Mouse (Mus musculus): ENCODE measurements around the gene Gja10. TPM values are rescaled to one million over a fixed set of nuclear protein-coding genes. Genes with fewer than 3 reads are reported as not detected.

The Gja10 gene
- polyA plus RNA-seq, 1 experiment from 2014 or later, result not detected

DNA sequence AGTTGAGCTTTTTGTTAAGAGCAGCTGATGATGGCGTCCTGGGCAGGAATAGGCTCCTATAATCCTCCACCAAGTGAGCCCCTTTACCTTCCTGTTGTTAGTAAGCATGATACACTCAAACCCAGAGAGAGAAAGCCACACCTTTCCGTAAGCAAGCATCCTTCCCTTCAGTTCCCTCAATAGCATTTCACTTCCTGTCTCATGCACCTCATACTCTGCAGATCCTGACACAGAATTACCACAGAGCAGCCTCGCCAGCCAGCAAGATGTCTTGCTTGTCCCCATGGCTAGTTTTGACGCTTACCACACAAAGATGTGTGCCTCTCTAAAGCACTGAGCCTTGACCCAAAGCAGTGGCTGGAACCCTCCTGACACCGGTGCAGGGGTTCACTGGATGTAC lies 15.0 kb downstream of the Gja10 start:
- Histone ChIP-seq H3K9me3 (ENCODE audit: control insufficient read depth, low read length) (no peaks in the 10 kb centered on the region), H3K9ac (ENCODE audit: low read length) (no peak overlapping the region), H3K27me3 (ENCODE audit: control insufficient read depth, insufficient read depth, low read length) (no peaks in the 10 kb centered on the region; the same call in 1 of the 2 replicates), H3K4me3 (ENCODE audit: low read depth, low read length) (no peak overlapping the region), H3K27ac (replicated peaks) (no peak overlapping the region), H3K4me1 (replicated peaks; ENCODE audit: control insufficient read depth, insufficient read depth) (no peaks in the 10 kb centered on the region), H3K4me2 (replicated peaks; ENCODE audit: low read depth) (no peak overlapping the region), H3K36me3 (ENCODE audit: control insufficient read depth, insufficient read depth, low read length) (no peaks in the 10 kb centered on the region)
- WGBS, result 84% methylated on average over 5 of the region's 5 CpGs
- DNase-seq (ENCODE audit: low spot score) (no peak), ATAC-seq (ENCODE audit: low FRiP score, low TSS enrichment) (no peak)
- TF ChIP-seq EP300 (optimal IDR thresholded peaks at IDR 0.05), result no peak
- no peak for TF ChIP-seq CTCF (IDR thresholded peaks at IDR 0.05; ENCODE audit: low read depth)

DNA sequence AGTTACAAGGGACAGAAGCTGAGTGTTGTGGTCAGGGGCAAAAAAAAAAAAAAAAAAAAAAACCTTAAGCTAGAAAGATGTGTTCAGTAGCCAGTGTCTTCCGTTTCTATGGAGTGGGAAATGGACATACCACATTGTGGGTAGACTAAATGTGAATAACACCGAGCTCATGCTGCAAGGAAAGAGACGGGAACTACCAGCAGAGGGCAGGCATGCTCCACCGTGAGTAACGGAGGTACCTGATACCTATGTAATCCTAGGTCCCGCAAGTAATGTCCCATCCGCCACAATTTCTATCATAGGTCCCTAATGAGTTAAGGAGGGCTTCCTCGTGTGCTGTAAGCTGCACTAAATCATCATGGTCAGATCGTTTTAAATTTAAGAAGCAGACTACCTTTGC lies 16.0 kb downstream of the Gja10 start:
- Histone ChIP-seq H3K9me3 (ENCODE audit: control insufficient read depth, low read length) (no peaks in the 10 kb centered on the region), H3K36me3 (ENCODE audit: control insufficient read depth, insufficient read depth, low read length) (no peaks in the 10 kb centered on the region), H3K4me3 (ENCODE audit: low read depth, low read length) (no peak overlapping the region), H3K9ac (ENCODE audit: low read length) (no peak overlapping the region), H3K4me2 (replicated peaks; ENCODE audit: low read depth) (no peak overlapping the region), H3K27me3 (ENCODE audit: control insufficient read depth, insufficient read depth, low read length) (no peaks in the 10 kb centered on the region; the same call in 1 of the 2 replicates), H3K4me1 (replicated peaks; ENCODE audit: control insufficient read depth, insufficient read depth) (no peaks in the 10 kb centered on the region), H3K27ac (replicated peaks) (no peak overlapping the region)
- no peak for TF ChIP-seq EP300 (optimal IDR thresholded peaks at IDR 0.05)
- TF ChIP-seq CTCF (IDR thresholded peaks at IDR 0.05; ENCODE audit: low read depth), result peak; percentile 84
- ATAC-seq (ENCODE audit: low FRiP score, low TSS enrichment) (no peak), DNase-seq (ENCODE audit: low spot score) (peak; percentile 74)
- WGBS, result 12% methylated on average over 9 of the region's 9 CpGs

DNA sequence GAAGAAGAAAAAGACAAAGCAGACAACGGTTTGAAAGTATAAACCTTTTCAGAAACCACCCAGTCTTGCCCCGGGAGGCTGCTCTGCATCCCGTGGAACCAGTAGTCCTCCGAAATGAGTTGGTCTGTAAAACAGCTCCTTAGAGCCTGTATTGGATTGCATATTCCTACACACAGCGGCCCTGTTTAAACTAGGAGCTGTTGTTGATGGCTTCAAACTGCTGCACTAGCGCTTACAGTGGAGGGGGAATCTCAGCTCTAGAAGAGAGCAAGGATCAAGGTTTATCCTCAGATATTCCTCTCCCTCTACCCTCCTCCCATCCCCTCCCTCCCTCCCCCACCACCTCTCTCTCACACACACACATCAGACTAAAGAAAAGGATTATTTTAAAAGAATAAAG lies 18.4 kb downstream of the Gja10 start:
- DNase-seq (ENCODE audit: low spot score), result no peak
- no peaks in the 10 kb centered on the region; the same call in 1 of the 2 replicates for H3K27me3 ChIP-seq (ENCODE audit: control insufficient read depth, insufficient read depth, low read length)
- no peak overlapping the region for H3K9ac ChIP-seq (ENCODE audit: low read length)
- H3K4me2 ChIP-seq (replicated peaks; ENCODE audit: low read depth), result no peak overlapping the region
- no peak overlapping the region for H3K4me3 ChIP-seq (ENCODE audit: low read depth, low read length)
- 54% methylated on average over 6 of the region's 6 CpGs for WGBS
- H3K9me3 ChIP-seq (ENCODE audit: control insufficient read depth, low read length), result no peaks in the 10 kb centered on the region
- TF ChIP-seq CTCF (IDR thresholded peaks at IDR 0.05; ENCODE audit: low read depth) (no peak), EP300 (optimal IDR thresholded peaks at IDR 0.05) (no peak)
- H3K27ac ChIP-seq (replicated peaks), result no peak overlapping the region
- no peak for ATAC-seq (ENCODE audit: low FRiP score, low TSS enrichment)
- peaks cover 2% of the 10 kb centered on the region; the same call in 1 of the 2 replicates for H3K36me3 ChIP-seq (ENCODE audit: control insufficient read depth, insufficient read depth, low read length)
- H3K4me1 ChIP-seq (replicated peaks; ENCODE audit: control insufficient read depth, insufficient read depth), result no peaks in the 10 kb centered on the region

DNA sequence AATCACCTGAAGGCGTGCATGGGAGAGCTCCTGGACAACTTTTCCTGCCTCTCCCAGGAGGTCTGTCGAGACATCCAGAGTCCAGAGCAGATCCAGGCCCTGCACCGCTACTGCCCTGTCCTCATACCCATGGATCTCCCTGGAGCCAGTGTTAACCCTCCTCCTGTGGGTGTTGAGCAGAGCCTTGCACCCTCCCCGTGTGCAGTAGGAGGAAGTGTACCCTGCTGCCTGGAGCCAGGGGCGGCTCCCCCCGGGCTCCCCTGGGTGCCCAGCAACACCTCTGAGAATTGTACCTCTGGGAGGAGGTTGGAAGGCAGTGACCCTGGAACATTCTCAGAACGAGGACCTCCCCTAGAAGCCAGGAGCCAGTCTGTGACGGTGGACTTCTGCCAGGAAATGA lies 22.7 kb downstream of the Gja10 start:
- Histone ChIP-seq H3K9me3 (ENCODE audit: control insufficient read depth, low read length) (no peaks in the 10 kb centered on the region), H3K9ac (ENCODE audit: low read length) (no peak overlapping the region), H3K27me3 (ENCODE audit: control insufficient read depth, insufficient read depth, low read length) (no peaks in the 10 kb centered on the region), H3K4me3 (ENCODE audit: low read depth, low read length) (no peak overlapping the region), H3K4me2 (replicated peaks; ENCODE audit: low read depth) (no peak overlapping the region), H3K4me1 (replicated peaks; ENCODE audit: control insufficient read depth, insufficient read depth) (no peaks in the 10 kb centered on the region), H3K36me3 (ENCODE audit: control insufficient read depth, insufficient read depth, low read length) (peaks cover 2% of the 10 kb centered on the region; the same call in 1 of the 2 replicates), H3K27ac (replicated peaks) (no peak overlapping the region)
- 79% methylated on average over 8 of the region's 8 CpGs for WGBS
- no peak for TF ChIP-seq EP300 (optimal IDR thresholded peaks at IDR 0.05)
- no peak for TF ChIP-seq CTCF (IDR thresholded peaks at IDR 0.05; ENCODE audit: low read depth)
- DNase-seq (ENCODE audit: low spot score) (no peak), ATAC-seq (ENCODE audit: low FRiP score, low TSS enrichment) (no peak)

DNA sequence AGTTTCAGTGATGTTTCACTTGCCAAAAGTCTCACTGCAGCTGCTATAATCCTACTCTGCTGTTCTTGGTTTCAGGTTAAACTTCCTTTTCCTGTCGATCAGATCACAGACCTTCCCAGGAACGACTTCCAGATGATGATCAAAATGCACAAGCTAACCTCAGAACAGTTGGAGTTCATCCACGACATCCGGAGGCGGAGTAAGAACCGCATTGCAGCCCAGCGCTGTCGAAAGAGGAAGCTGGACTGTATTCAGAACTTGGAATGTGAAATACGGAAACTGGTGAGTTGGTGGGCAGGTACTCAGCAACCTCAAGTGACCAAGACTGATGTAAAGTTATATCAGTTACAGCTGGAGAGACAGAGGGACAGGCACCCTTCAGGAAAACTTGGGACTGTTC lies 27.4 kb downstream of the Gja10 start:
- ATAC-seq (ENCODE audit: low FRiP score, low TSS enrichment) (no peak), DNase-seq (ENCODE audit: low spot score) (no peak)
- 53% methylated on average over 9 of the region's 9 CpGs for WGBS

DNA sequence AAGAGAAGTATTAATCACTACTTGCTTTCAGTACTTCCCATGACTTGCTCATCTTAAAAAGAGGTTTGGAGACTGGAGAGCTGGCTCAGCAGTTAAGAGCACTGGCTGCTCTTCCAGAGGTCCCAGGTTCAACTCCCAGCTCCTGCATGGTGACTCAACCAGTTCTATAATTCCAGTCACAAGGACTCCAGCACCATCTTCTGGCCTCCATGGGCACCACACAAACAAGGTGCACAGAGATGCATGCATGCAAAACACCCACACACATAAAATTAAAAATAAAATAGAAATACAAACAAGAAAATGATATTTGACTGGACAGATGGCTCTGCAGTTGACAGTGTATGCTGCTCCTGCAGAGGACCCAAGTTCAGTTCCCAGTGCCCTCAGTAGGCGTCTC lies 28.0 kb downstream of the Gja10 start:
- DNase-seq (ENCODE audit: low spot score) (no peak), ATAC-seq (ENCODE audit: low FRiP score, low TSS enrichment) (no peak)
- no peak overlapping the region for H3K27ac ChIP-seq (replicated peaks)
- no peaks in the 10 kb centered on the region for H3K27me3 ChIP-seq (ENCODE audit: control insufficient read depth, insufficient read depth, low read length)
- H3K4me1 ChIP-seq (replicated peaks; ENCODE audit: control insufficient read depth, insufficient read depth), result peaks cover 2% of the 10 kb centered on the region; the same call in 1 of the 2 replicates
- no peak overlapping the region for H3K9ac ChIP-seq (ENCODE audit: low read length)
- H3K4me2 ChIP-seq (replicated peaks; ENCODE audit: low read depth), result no peak overlapping the region
- H3K4me3 ChIP-seq (ENCODE audit: low read depth, low read length), result no peak overlapping the region
- no peak for TF ChIP-seq EP300 (optimal IDR thresholded peaks at IDR 0.05)
- TF ChIP-seq CTCF (IDR thresholded peaks at IDR 0.05; ENCODE audit: low read depth), result peak; percentile 52
- H3K9me3 ChIP-seq (ENCODE audit: control insufficient read depth, low read length), result no peaks in the 10 kb centered on the region
- 97% methylated on average over 1 of the region's 1 CpGs for WGBS
- no peaks in the 10 kb centered on the region for H3K36me3 ChIP-seq (ENCODE audit: control insufficient read depth, insufficient read depth, low read length)

More for the DNA sequence above, 27.4 kb downstream of the Gja10 start:
- Histone ChIP-seq H3K27ac (replicated peaks) (no peak overlapping the region), H3K36me3 (ENCODE audit: control insufficient read depth, insufficient read depth, low read length) (0 out of 2 replicates have a peak, but pooled peaks cover 1% of the 10 kb centered on the region), H3K9me3 (ENCODE audit: control insufficient read depth, low read length) (no peaks in the 10 kb centered on the region), H3K4me1 (replicated peaks; ENCODE audit: control insufficient read depth, insufficient read depth) (no peaks in the 10 kb centered on the region), H3K4me2 (replicated peaks; ENCODE audit: low read depth) (no peak overlapping the region), H3K4me3 (ENCODE audit: low read depth, low read length) (no peak overlapping the region), H3K9ac (ENCODE audit: low read length) (no peak overlapping the region), H3K27me3 (ENCODE audit: control insufficient read depth, insufficient read depth, low read length) (no peaks in the 10 kb centered on the region)
- no peak for TF ChIP-seq CTCF (IDR thresholded peaks at IDR 0.05; ENCODE audit: low read depth)
- TF ChIP-seq EP300 (optimal IDR thresholded peaks at IDR 0.05), result no peak
